Mouse (Mus musculus) heart, postnatal 14 days (tissue): ENCODE results near the gene Slc48a1. TPM values are rescaled to one million over a fixed set of nuclear protein-coding genes. Genes with fewer than 3 reads are reported as not detected.

Experiments used
- DNase-seq, 2 experiments: peaks; one replicate each; pipeline ENCODE4 v3.0.0; 2021 to 2022
- intact Hi-C: fragments of 180-260 bp; cut with DNase I; formaldehyde crosslinking; loops from one replicate; pipeline ENCODE4 v1.15.1; 2025
- total RNA-seq, 2 experiments: library from RNA; stranded (reverse); gene quantifications; 2 replicates each; pipeline ENCODE4 v1.2.3; 2021

Slc48a1 gene
- total RNA-seq, 2 experiments from 2014 or later, result 78.3 to 78.9 TPM

DNA sequence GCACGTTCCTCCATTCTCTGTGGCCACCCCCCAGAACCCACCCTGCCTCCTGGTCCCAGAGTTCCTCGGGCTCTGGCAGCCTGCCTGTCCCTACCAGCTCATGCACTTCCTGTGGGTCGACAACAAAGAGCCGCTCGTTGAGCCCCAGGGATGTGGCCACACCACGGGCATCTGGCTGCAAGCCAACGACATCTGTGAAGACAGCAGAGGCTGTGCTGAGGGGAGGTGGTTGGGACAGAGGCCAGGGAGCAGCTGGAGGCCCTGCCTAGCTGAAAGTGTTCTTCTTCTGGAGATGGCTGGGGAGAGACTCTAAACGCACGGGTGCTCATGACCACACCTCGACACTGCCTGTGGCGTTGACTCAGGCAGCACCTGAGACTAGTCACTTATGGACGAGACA, 27.6 kb upstream of the Slc48a1 start:
- peak; percentile 64 for DNase-seq
- intact Hi-C loops, result loop anchor here (2.0 kb wide), 1 partner anchor 26 kb away; no protein-coding TSS in a partner anchor

DNA sequence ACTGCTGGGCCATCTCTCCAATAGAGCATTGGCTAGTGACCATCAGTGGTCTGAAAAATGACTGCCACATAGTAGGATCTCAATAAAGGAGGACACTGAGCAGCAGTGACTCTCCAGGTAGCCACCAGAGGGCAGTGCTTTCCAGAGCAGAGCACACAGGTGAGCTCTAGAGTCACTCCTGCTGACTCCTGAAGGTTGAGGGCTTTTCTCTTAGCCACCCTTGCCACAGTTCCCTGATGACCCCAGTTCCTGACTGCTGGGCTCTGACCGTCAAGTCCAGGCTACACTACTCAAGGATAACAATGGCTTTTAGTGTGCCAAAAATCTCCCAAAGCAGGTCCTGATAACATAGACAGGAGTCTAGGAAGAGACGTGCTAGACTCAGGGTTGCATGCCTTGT, 26.6 kb upstream of the Slc48a1 start:
- no peak for DNase-seq
- intact Hi-C loops, result loop anchor here (2.0 kb wide), 1 partner anchor 25 kb away; no protein-coding TSS in a partner anchor

DNA sequence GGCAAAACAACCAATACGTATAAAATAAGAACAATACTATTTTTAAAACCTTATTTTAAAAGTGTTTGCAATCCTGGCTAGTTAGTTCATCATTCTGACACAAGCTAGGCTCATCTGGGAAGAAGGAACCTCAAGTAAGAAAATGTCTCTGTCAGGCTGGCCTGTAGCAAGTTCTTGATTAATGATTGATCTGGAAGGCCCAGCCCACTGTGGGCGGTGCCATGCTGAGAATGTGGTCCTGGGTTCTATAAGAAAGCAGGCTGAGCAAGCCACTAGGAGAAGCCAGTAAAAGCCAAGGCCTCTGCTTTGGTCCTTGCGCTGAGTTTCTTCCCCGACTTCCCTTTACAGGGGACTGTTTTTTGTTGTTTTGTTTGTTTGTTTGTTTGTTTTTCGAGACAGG, 25.8 kb upstream of the Slc48a1 start:
- no peak for DNase-seq
- intact Hi-C loops, result no loop called here

DNA sequence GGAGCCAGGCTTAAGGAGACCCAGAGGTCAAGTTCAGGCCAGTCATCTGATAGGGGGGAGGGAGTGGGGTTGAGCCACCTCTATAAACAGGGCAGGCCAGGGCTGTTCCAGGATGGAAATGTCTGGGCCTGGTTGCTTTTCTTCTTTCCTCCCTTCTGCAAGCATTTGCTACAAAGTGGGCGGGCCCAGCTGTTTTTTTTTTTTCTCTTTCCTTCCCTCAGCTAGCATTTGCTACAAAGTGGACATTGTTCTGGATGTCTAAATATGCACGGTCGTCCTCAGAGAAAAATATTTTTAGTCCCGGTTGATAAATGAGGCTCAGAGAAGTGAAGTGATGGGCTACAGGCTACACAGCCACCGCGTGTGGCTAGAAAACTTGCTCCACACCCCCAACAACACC, 23.8 kb upstream of the Slc48a1 start:
- intact Hi-C loops, result no loop called here
- no peak for DNase-seq

DNA sequence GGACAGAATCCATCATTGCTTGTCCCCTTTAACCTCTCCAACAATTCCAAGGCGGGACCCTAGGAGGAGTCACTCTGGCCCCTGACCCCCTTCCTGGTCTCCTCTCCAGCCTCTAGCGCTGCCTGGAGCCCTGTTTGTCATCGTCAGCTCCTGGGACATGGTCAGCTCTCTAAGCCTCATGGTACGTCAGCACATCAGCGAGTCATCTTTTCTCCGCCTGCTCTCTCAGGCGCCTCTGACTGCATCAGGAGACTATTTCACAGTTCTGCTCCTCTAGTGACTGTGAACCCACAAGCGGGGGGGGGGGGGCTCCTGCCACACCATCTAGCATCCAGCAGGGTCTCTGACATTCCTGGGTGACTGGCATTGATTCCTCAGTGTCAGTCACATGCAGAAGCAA, 23.0 kb upstream of the Slc48a1 start:
- DNase-seq, result no peak
- intact Hi-C loops, result no loop called here

DNA sequence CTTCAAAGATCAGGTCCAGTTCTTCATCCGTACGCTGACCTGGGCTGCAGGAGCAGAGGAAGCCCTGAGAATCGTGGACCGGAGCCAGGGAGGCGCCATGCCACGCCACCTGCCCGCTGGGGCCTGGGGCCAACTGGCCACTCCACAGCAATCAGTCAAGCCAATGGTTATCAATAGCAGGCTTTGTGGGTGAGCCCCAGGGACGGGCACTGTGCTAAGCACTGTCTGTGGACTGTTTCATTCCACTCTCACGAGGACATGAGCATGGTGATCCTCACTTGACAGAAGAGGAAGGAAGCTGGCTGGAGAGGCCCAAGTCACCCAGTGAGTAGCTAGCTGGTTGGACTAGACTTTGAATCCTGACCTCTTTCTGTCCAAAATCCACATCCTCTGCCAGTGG, 18.3 kb upstream of the Slc48a1 start:
- DNase-seq, result no peak
- intact Hi-C loops, result no loop called here

DNA sequence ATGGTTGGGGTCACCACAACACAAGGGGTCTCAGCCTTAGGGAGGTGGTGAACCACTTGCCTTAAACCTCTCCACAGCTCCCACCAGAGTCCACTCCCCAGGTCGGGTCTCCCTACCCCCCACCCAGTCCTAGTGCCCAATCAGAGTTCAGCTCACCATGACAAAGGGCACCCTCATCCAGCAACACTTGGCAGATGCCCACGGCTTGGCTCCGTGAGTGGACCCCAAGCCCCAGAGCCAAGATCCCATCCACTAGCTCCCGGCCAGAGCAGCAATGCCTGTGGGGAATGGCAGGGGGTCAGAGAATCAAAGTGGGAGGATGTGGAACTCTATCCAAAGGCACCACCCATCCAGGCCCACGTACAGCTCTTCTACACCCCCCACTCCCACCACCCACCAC, 17.4 kb upstream of the Slc48a1 start:
- DNase-seq, result no peak
- intact Hi-C loops, result no loop called here

DNA sequence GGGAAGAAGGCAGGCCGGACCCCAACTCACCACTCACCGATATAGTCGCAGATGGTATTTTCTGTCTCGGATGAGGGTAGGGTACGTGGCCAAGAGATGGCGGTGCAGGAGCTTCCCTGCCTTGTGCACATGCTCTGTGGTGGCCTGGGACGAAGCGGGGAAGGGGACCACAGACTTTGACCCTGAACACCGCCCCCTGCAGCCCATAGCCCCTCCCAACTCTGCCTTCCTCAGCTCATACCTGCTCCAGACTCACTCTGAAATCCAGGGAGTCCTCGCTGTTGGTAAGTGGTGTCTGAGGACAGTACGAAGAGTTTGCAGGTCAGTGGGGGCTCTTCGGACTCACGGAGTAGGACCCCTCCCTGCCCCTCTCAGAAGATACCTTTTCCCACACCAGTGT, 16.9 kb upstream of the Slc48a1 start:
- DNase-seq, result no peak
- intact Hi-C loops, result no loop called here

DNA sequence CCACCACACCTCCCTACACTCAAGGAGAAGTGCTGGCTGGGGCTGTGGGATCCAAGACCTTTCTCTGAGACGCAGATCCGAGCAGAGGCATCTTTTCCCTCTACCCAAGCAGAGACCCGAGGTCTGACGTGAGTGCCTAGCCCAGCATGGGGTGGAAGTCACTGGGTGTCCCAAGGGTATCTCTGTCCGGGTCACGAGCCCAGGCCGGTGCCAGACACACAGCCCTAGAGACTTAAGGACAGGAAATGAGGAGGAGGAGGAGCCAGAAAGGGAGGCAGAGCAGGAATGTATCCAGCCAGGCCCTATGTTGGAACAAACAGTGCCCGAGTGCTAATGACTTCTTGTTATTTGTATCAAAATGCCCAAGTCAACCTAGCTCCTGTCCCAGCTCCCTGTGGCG, 15.6 kb upstream of the Slc48a1 start:
- DNase-seq, result peak; percentile 55 to 60
- intact Hi-C loops, result no loop called here

DNA sequence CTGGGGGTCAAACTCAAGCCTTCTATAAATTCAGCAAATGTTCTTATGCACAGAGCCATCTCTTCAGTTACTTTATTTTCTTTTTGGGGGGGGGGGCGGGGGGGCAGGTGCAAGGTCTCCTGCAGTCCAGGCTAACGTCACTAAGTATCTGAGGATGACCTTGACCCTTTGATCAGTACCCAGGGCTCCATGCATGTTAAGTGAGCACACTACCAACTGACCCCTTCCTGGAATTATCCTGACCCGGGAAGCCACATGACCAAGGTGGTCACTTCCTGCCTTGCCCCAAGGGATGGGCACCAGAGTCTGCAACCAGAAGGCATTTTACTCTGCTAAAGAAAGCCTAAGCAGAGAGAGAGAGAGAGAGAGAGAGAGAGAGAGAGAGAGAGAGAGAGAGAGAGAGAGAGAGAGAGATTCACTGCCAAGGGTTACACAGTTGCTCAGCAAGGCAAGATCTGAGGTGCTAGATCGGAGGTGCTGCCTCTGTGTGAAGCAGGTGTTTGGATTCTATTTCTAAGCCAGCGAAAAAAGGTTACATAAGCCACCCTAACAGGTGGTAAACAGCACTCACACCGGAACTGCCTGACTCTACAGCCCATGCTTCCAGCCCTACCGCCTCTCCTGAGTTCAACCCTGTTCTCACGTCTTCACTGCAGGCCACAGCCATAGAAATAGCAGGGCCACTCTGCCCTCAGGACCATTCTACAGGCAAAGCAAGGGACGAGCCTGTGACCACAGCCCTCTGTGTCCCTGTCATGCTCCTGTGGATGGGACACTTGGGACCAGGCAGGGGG, 14.9 kb upstream of the Slc48a1 start:
- DNase-seq, result no peak
- intact Hi-C loops, result no loop called here

DNA sequence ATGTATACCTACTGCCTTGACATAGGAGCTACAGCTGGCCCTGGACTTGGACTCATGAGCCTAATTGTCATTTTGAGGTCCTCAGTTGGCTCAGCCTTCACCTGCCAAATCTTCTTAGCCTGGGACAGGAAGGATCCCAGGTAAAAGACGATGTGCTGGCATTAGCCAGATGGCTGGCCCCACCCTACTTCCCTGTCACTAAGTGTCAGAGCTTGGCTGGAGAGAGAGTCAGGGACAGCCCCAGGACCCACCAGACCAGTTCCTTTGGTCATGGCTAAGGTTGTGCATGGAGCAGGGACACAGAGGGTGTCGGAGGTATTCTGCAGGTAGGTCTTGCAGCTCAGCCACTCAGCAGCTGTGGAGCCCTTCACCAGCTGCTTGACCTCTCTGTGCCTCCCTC, 13.8 kb upstream of the Slc48a1 start:
- DNase-seq, result no peak
- intact Hi-C loops, result no loop called here

DNA sequence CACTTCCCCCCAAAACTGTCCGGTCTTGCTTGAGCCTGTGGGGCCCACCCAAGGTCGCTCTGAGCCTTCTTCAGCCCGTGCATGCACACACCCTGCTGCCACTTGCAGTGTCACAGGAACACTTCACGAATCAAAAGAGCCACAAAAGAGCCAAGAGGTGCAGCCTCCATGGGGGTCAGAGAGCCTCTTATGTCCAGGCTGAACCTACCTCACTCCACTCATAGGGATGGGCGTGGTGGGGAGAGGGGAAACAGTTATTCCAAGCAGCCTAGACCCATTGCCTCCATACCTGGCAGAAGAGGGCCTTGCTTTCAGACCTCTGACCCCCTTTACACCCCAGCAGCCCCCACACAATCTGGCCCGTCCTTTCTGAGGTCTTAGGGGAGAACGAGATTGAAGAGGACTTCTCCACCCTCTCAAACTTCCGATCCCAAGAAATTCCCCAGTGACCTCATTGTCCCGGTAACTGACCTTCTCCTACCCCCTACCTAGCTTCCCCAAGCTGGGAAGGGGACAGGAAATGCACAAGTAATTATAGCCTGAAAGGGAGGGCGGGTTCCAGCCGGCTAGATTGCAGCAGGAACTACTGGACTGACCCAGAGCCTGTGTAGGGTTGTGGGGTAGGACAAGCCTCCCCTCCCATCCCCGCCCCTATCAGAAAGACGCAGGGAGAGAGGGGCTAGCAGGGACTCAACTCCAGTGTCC, 13.1 kb upstream of the Slc48a1 start:
- intact Hi-C loops, result no loop called here
- peak in 1 of 2 experiments; percentile 42 for DNase-seq

DNA sequence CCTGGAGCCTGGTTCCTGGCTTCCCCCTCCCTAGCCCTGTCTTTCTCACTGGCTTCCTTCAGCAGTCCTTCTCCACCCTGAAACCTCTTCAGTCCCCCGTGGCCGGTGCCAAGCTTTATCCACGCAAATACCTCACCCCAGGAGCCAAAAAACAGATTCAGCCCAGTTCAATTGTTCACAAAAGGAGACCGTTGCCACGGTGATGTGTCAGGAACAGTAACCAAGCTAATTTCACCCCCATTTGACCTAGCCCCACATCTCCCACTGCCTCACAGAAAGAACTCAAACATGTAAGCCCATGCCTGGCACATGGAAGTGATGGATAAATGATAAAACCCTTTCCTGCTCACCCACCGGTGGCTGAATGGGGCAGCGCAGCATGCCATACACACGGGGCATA, 12.1 kb upstream of the Slc48a1 start:
- intact Hi-C loops, result loop anchor here (2.0 kb wide), 1 partner anchor 47 kb away; no protein-coding TSS in a partner anchor
- DNase-seq, result no peak

DNA sequence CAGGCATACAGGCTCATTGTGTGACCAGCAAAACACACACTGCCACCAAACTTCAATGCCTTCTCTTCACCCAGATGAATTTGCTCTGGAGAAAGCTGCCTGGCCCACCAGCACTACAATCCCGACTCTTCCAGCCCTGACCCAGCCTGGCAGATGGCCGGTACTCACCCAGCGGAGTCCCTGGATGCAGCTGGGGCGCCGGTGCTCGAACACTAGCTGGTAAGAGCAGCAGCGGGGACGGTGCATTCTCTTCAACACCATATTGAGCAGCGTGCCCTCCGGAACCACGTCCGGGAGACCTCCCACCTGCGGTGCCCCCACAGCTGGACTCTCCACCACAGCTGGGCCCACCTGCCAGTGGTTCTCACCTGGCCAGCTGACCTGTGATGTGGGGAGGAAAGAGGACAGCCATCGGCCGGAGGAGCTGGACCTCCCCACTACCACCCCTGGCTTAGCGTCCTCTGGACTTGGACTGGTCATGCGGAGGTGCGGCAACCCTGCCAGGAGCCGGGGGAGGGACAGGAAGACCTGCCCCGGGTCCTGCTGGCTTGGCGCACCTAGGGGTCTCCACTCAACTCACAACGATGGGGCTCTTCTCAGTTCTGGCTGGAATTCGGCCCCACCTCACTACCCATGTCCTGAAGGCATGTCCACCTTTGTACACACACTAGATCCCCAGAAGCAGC, 11.6 kb upstream of the Slc48a1 start:
- DNase-seq, result peak in 1 of 2 experiments; percentile 57
- intact Hi-C loops, result loop anchor here (2.0 kb wide), 1 partner anchor 48 kb away; no protein-coding TSS in a partner anchor

DNA sequence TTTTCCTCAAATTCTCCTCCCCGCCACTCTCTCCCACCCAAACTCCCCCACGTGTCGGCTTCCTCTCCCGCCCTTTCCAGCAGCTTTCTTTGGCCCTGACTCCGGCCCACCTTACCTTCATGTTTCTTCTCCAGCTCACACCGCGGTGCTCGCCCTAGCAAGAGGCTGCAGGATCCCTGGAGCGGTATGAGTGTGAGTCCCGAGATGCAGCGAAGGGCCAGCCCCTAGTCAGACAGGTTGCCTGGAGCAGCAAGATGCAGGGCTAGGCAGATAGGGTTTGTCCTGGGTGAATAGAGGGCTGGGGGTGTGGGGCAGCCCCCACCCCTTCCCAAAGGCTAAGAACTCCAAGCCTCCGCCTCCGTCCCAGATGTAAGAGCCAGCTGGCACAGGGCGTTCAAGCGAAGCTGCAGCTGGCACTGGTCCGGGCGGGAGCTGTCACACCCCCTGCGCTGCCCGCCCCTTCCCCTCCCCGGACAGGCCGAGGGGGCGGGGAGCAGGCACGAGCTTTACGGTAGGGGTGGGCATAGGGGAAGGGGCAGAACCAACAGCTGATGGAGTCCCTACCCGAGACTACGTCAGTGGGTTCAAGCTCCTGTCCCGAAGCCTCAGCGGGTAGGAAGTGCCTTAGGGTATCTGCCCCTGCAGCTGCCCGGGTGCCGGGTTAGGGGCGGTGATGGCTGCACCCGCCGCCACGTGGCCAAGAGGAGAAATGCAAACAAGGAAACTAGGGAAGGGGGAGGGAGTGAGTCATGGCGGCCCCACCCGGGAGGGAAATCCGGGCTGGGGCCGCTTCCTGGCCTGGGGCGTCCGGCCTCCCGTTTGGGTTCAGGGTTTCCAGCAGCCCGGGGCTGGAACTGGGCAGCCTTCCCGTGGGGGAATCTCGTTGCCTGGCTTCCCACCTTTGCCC, 10.8 kb upstream of the Slc48a1 start, which contains the start of gene Rapgef3:
Gene Rapgef3 (minus strand): TSS at position 693 of the 907 bp plus-strand sequence.
- intact Hi-C loops, result loop anchor here (2.0 kb wide), 1 partner anchor 49 kb away; no protein-coding TSS in a partner anchor

DNA sequence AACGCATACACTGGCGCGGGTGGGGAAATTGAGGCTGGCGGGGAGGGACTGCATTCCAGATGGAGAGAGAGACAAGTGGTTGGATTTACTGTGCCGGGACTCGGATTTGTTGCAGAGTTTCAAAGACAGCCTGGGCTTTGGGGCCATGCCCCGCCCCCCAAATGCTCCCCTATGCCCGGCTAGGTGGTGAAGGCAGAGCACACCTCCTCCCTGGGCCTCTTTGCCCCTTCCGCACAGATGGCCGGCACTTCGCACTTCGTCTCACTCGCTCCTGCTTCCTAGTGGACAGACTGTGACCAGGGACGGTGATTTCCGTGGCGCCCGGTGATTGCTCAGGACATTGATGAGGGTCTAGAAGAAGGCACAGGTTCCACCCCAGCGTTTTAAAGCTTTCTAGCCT, 10.1 kb upstream of the Slc48a1 start:
- DNase-seq, result no peak

More for the DNA sequence above, 10.8 kb upstream of the Slc48a1 start, which contains the start of gene Rapgef3:
- DNase-seq, result peak; percentile 88

DNA sequence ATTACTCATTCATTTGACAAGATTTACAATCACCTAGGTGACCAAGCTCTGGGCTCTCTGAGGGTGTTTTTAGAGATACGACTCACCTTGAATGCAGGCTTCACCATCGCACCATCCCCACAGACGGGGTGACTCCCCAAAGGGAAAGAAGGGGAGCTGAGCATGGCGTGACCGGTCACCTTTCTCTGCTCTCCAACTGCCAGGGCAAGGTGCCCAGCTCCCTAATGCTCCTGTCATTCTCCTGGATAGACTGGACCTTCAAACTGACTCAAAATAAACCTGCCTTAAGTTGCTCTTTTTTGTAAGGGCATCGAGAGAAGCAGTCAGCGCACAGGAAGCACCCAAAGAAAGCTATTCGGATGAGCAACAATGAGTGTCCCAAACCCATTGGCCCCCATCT, 8.0 kb upstream of the Slc48a1 start:
- no peak for DNase-seq
- intact Hi-C loops, result no loop called here

More for the DNA sequence above, 10.1 kb upstream of the Slc48a1 start:
- intact Hi-C loops, result no loop called here

DNA sequence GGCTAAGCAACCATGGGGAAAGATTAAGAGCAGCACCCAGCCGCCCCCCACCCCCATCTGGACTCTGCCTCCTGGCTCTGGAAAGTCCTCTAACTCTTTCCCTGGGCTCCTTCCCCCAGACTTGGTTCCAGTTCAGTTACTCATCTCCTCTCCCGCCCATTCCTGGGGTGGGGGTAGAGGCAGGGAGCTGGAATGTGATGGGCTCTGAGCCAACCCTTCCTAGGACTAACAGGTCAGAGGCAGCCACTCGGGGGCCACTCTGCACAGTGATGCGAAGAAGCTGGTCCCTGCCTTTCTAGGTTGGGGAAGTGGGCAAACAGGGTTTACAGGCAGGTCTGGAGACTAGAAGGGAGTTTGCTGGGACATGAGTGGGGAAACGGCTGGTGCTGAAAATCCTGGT, 5.2 kb upstream of the Slc48a1 start:
- intact Hi-C loops, result no loop called here
- DNase-seq, result peak; percentile 64 to 79

DNA sequence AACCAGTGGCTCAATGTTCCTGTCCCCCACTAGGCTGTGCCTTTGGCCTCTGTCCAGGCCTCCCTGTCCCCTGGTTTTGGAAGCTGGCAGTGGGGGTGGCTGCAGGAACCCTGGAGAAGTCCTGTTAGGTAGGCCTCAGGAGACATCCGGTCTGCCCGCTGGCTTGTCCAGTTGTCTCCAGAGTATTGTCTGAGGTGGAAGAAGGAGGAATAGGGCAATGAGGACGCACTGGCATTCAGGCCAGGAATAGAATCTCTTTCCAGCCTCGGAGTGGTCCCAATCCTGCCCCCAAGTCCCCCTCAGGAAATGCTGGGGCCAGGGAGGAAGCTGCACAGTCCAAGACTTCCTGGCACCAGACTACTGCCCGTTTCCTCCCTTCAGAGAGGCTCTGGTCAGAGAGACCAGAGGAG, 4.4 kb upstream of the Slc48a1 start:
- DNase-seq, result no peak

DNA sequence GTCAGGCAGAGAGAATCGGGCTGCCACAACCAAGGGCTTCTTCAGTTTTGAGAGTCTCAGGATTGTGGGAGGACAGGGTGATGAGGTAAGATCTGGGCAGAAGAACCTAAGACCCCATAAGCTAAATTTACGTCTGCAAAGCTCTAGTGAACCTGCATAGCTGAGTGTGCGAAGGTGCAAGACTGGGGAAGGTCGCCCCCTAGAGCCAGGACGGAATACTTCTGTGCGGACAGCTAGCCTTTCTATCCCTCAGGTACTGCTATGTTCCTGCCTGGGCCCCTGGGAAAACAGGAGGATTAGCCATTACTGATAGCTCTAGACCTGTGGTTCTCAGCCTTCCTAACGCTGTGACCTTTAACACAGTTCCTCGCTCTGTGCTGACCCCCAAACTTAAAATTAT, 1.8 kb upstream of the Slc48a1 start:
- intact Hi-C loops, result loop anchor here (2.0 kb wide), 2 partner anchors 26 to 58 kb away; no protein-coding TSS in a partner anchor

More for the DNA sequence above, 4.4 kb upstream of the Slc48a1 start:
- intact Hi-C loops, result no loop called here

More for the DNA sequence above, 1.8 kb upstream of the Slc48a1 start:
- DNase-seq, result peak; percentile 85 to 87
